Mouse (Mus musculus) megakaryocyte-erythroid progenitor cell, adult 5-6 weeks (primary cell): ENCODE data around the gene Fut2. TPM values are rescaled to one million over a fixed set of nuclear protein-coding genes. Genes with fewer than 3 reads are reported as not detected.
A peak's percentile ranks its signal among the peaks of the same experiment; 100 is the strongest.
"Not testable (repeated sequence)": the region's sequence is repeated elsewhere in the genome, so short reads cannot be mapped to it uniquely, and the experiment has no call there.

ENCODE experiments used
- ATAC-seq: replicated peaks from 2 replicates; pipeline ENCODE4 v1.8.0; 2016; ENCODE audit warnings: mild to moderate bottlenecking, inconsistent platforms; ENCODE audit not compliant: severe bottlenecking, poor library complexity, low FRiP score, low TSS enrichment
- total RNA-seq, 2 experiments: library from RNA; stranded (forward) in 1 of 2; stranded (reverse) in 1 of 2; fragments of 200-1000, 215-1000 nt in 1 of 2; fragments of >200 nt in 1 of 2; fragmentation: Nextera tagmentation in 1 of 2; gene quantifications; 2 replicates each; pipeline ENCODE4 v1.2.3; 2014 to 2017

Gene Fut2
- total RNA-seq, 2 experiments from 2014 or later = not detected

GRCm38 (mm10) chr7:45681046-45681736 is 15.0 kb upstream of the Fut2 start:
- ATAC-seq = no peak

DNA sequence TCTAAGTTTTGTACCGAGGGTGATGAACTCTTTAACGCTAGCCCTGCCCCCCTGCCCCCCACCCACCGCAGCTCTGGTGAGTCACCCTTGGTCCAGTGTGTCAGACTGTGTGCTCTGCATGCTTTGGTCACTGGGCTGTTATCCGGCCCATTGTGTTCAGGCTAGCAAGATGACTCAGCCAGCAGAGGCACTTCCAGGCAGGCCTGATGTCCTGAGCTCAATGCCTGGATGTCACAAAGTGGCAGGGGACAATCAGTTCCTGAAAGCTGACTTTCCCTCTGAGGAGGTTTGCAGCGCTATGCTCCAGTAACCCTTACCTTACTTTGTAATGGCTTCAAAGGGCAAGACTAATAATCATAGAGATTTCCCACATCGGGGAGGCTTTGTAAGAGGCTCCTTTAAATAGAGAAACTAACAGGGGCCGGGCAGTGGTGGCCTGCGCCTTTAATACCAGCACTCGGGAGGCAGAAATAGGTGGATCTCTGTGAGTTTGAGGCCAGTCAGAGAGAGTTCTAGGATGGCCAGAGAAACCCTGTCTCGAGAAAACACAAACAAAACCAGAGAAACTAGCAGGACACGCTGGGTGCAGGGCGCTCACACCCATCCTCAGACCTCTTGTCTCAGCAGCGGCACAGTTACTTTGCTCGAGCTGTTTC is 13.9 kb upstream of the Fut2 start:
- no peak for ATAC-seq

GRCm38 (mm10) chr7:45678513-45678912 is 12.3 kb upstream of the Fut2 start:
- ATAC-seq = no peak

GRCm38 (mm10) chr7:45677627-45678295 is 11.6 kb upstream of the Fut2 start:
- no peak for ATAC-seq

DNA sequence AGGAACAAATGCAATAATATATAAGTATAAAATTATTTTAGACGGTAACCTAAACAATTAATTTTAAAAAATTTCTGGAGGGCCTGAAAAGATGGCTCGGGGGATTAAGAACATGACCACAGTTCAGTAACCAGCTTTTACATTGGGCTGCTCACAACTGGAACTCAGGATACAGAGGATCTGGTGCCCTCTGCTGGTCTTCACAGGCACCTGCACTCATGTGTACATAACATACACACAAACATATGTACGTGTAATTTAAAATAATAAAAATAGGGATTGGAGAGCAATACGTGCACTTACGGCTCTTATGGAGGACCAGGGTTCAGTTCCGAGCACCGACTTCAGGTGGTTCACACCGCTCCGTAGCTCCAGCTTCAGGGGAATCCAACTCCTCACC is 2.7 kb upstream of the Fut2 start:
- ATAC-seq = no peak

GRCm38 (mm10) chr7:45667761-45668160 is 1.6 kb upstream of the Fut2 start:
- no peak for ATAC-seq

DNA sequence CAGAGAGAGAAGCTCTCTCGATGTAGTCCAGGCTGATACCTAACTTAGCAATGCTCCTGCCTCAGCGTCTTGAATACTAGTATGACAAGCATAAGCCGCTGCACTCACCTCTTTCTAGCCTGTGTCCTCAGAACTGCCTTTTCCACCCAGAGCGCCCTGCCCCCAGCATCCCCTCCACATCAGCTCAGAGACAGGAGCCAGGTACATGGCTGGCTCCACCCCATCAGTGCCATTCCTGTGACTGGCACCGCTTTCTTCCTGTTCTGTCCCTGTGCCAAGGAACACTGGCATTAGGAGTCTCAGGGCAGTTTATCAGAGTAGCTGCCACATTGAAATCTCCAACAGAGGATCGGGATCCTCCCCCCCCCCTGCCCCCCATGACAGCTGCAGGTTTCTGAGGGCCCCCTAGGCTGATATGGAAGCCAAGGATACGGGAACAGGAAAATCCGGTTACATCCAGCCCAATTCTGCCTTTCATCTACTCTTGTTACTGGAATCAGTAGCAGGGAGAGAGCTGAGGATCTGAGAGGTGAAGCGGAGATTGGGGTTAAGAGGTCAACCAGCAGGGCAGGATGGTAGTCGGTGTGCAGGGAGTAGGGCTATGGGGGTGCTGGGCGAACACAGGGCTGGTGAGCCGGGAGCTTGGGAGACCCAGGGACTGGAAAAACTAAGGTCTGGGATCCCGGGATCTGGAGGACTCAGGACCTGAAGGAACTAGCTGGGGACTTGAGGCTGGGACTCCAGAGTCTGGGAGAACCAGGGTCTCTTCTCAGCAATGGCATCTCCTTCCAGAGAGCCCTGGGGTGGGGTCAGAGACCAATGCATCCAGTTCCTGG is 673 bp downstream of the Fut2 start:
- no peak for ATAC-seq

- not testable (repeated sequence) for ATAC-seq
These were observed 4.5 kb downstream of the Fut2 start for GRCm38 (mm10) chr7:45661702-45662101.

- no peak for ATAC-seq
These were observed 5.3 kb downstream of the Fut2 start for GRCm38 (mm10) chr7:45660746-45661478.

GRCm38 (mm10) chr7:45654424-45655047 is 11.7 kb downstream of the Fut2 start:
- no peak for ATAC-seq

DNA sequence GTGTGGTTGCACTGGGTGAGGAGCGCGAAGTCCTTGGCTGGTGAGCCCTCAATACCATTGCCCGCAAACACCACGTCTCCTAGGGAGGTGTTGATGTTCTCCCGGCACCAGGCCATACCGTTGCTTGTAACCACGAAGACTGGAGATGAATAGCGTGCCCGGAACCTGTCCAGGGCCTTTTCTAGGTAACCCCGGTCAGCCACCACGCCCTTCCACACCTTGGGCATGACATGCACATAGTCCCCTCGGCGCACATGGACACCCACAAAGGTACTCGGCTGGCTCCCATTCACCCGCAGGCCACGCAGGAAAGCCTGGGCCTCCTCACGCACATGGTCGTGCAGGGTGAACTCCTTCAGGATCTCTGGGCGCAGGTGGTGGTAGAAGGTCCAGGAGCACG is 15.7 kb downstream of the Fut2 start:
- ATAC-seq = not testable (repeated sequence)

DNA sequence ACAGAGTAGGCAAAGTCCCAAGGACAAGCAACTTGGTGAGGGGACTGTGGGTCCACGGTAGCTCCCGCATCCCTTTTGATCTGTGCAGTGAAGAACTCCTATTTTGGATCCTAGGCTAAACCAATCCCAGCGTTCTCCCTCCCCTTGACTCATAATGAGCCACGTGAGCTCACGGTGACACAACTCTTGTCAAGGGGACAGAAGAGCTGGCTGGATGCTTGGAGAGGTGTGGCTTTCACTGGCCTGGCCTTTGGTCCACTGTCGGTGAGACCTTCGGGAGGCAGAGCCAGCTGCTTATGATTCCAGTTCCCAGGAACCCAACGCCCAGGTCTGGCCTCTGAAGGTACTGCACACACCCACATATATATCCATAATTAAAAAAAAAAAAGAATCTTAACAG is 16.8 kb downstream of the Fut2 start:
- no peak for ATAC-seq

DNA sequence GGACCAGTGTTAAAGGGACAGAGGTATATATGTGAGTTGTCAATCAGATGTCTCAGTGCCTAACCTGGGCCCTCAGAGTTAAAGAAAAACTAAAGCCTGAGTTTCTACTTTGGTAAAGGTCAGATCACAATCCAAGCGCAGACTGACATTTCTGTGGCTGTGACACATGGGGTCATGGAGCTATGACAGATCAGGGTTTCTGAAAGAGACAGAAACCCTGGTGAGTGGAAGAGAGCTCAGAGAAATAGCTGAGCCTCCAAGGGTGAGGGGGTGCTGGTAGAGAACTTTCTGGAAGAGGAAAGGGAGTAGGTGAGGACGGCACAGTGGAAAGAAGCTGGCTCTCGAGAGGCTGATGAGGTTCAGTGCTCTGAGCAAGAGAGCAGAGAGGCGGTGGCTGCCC is 19.5 kb downstream of the Fut2 start:
- ATAC-seq = no peak

DNA sequence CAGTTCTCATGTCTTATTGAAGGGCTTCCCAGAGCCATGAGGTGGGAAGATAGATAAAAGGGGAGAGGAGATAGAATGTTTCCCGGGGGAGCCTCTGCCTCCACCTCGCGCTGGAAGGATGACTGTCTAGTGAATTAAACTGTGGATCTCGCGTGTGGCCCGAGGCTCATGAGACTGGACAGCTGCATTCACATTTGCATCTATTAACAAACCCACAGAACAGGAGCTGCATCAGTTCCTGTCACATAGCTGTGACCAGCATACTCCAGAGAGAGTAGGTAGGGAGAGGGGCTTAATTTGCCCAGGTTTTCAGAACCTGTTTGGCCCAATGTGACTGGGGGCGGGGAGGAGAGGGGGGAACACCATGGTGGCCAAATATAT is 20.6 kb downstream of the Fut2 start:
- ATAC-seq = no peak

DNA sequence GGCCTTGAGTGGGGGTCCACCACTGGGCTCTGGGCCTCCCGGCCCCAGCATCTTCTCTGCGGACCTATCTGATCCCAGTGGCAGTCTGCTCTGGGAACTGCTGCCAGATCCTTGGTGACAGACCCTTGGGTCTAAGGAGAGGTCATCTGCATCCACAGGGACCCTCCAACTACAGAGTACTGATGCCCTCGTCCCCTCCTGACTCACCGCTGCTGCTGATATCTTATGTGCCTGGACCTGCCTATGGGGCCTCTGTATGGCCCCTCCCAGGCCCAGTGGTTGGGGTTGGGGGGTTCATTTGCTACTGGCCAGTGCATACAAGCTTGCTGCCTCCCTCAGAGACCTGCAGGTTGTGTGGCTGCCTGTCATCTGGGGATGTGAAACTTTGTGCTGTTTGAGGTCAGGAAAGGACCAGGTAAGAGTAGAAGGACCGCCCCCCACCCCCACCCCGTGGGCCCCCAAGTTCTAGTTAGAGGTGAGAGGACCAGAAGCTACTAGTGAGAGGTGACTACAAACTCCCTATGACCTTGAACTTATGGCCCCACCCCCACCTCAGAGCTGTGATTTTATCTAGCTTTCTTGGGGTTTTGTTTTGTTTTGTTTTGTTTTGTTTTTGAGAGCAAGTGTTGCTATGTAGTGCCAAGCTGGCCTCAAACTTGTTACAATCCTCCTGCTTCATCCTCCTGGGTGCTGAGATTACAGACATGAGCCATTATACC is 21.2 kb downstream of the Fut2 start:
- ATAC-seq = no peak

- ATAC-seq = no peak
These were observed 22.0 kb downstream of the Fut2 start for GRCm38 (mm10) chr7:45644183-45644582.

DNA sequence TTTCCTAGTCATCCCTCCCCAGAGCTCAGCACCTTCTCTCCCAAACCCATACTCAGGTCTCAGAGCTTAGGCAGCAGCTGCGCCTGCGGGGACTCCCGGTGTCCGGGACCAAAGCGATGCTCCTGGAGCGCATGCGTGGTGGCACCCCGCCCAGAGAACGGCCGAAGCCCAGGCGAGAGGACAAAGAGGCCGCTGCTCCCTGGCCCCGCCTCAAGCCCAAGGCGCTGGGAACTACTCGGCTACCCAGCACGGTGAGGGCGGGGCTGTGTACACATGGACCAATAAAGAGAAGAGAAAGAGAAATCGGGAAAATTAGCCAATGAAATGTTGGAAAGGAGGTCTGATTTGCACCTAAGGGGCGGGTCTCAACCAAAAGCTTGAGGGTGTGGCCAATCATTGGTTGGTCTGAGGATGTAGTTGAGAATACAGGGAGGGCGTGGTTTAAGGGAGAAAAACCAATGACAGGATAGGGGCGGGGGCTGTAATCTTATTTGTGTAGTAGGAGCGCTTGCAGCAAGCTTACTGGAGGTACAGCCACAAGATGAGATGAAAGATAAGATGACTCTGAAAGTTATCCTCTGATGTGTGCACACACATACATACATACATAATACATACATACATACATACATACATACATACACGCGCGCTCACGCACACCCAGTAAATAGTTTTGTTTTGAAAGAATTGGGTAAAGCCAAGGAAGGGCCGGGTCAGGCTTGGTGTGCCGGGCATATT is 22.6 kb downstream of the Fut2 start:
- peak; percentile 84 for ATAC-seq
